Mouse (Mus musculus) hindbrain, embryonic 11.5 days (tissue): ENCODE data around the gene Nle1. TPM values are rescaled to one million over a fixed set of nuclear protein-coding genes. Genes with fewer than 3 reads are reported as not detected.
"Not testable (repeated sequence)": the region's sequence is repeated elsewhere in the genome, so short reads cannot be mapped to it uniquely, and the experiment has no call there.

Experiments
- ATAC-seq: fragments of 200-750 bp; cut with Nextera tagmentation; 2 replicates; pipeline ENCODE4 v1.8.0; 2017; ENCODE audit warnings: mild to moderate bottlenecking, moderate TSS enrichment, moderate library complexity; ENCODE audit not compliant: low FRiP score
- DNase-seq: peaks from one replicate; pipeline ENCODE4 v3.0.0-alpha.2; 2015; ENCODE audit warnings: low spot score
- H3K27ac ChIP-seq: fragments of 300-500 bp; sonication (generic); 2 replicates; pipeline ENCODE4 v1.5.1; 2014; ENCODE audit warnings: mild to moderate bottlenecking, low read depth, low read length
- H3K27me3 ChIP-seq: fragments of 300-500 bp; sonication (generic); 2 replicates; pipeline ENCODE4 v1.6.1; 2014; ENCODE audit warnings: mild to moderate bottlenecking, low read length, moderate library complexity, mixed read lengths; ENCODE audit not compliant: control insufficient read depth, insufficient read depth
- H3K36me3 ChIP-seq: fragments of 300-500 bp; sonication (generic); 2 replicates; pipeline ENCODE4 v1.6.1; 2014; ENCODE audit warnings: mild to moderate bottlenecking, low read length, moderate library complexity, mixed read lengths; ENCODE audit not compliant: control insufficient read depth, insufficient read depth
- H3K4me1 ChIP-seq: fragments of 300-500 bp; sonication (generic); replicated peaks from 2 replicates; pipeline ENCODE4 v1.6.1; 2014; ENCODE audit warnings: low read length, mixed read lengths; ENCODE audit not compliant: control insufficient read depth, insufficient read depth
- H3K4me2 ChIP-seq: fragments of 300-500 bp; sonication (generic); replicated peaks from 2 replicates; pipeline ENCODE4 v1.6.1; 2014; ENCODE audit warnings: mild to moderate bottlenecking, low read depth, low read length
- H3K4me3 ChIP-seq: fragments of 300-500 bp; sonication (generic); 2 replicates; pipeline ENCODE4 v1.5.1; 2014; ENCODE audit warnings: low read depth, low read length
- H3K9ac ChIP-seq: fragments of 300-500 bp; sonication (generic); 2 replicates; pipeline ENCODE4 v1.6.1; 2014; ENCODE audit warnings: low read depth, low read length
- H3K9me3 ChIP-seq: fragments of 300-500 bp; sonication (generic); 2 replicates; pipeline ENCODE4 v1.6.1; 2016; ENCODE audit warnings: low read length; ENCODE audit not compliant: control insufficient read depth
- WGBS: fragments of 180-500 bp; shearing (Covaris S2); extraction: QIAGEN DNeasy Blood & Tissue Kit; methylation state at CpG from one replicate; pipeline ENCODE4 v1.1.7; 2014; 5-methylcytosine and 5-hydroxymethylcytosine counted together
- polyA plus RNA-seq: library from polyadenylated mRNA; unstranded; fragments of >200 nt; fragmentation: Nextera tagmentation; extraction: Ambion mirVana; gene quantifications from 2 replicates; pipeline ENCODE4 v1.2.1, GENCODE M21; 2014

The Nle1 gene
- polyA plus RNA-seq, 1 experiment from 2014 or later, result 19.8 TPM

DNA sequence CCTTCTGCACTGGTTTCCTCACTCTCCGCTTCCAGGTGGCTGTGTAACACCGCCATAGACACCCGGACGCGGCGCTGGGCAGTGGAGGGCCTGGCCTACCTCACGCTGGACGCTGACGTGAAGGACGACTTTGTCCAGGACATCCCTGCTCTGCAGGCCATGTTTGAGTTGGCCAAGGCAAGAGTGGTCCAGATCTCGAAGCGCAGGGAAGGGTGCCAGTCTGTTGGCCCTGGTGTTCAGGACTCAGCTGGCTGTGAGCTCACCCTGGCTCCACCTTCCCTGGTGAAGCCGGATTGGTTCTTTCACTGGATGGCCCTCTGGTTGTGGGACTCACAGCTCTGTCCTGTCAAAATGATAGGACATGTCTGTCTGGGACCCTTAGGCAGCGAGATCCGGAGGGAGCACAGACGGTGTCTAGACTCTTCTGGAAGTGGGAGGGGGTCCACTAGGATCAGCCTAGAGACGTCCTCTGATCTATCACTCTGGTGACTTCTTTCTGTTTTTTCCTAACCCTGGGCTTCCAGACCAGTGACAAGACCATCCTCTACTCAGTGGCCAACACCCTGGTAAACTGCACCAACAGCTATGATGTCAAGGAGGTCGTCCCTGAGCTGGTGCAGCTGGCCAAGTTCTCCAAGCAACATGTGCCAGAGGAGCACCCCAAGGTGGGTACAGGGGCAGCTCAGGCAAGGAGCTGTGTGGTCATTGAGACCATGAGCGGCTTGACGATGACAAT, 20.9 kb upstream of the Nle1 start:
- 0 out of 2 replicates have a peak, but pooled peaks cover 2% of the 10 kb centered on the region for H3K4me1 ChIP-seq
- no peak overlapping the region for H3K27ac ChIP-seq
- H3K9ac ChIP-seq, result no peak overlapping the region
- no peaks in the 10 kb centered on the region for H3K36me3 ChIP-seq
- no peak overlapping the region for H3K4me2 ChIP-seq
- no peaks in the 10 kb centered on the region for H3K9me3 ChIP-seq
- 32% methylated on average over 20 of the region's 20 CpGs for WGBS
- DNase-seq (peak; percentile 16), ATAC-seq (no peak)
- H3K4me3 ChIP-seq, result no peak overlapping the region
- H3K27me3 ChIP-seq, result peaks cover 36% of the 10 kb centered on the region

DNA sequence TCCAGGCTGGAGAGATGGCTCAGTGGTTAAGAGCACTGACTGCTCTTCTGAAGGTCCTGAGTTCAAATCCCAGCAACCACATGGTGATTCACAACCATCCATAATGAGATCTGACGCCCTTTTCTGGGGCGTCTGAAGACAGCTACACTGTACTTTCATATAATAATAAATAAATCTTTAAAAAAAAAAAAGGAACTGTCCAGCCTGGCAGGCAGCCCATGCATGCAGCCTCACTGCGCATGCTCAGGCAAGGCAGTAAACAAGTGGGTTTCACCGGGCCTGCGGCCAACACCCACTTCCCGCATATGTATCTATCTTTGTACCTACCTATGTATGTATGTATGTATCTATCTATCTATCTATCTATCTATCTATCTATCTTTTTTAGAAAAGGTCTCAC, 15.7 kb upstream of the Nle1 start:
- not testable (repeated sequence) for H3K36me3 ChIP-seq, H3K27ac ChIP-seq, H3K27me3 ChIP-seq, H3K4me1 ChIP-seq, H3K4me2 ChIP-seq, DNase-seq, H3K9me3 ChIP-seq, H3K4me3 ChIP-seq, ATAC-seq, H3K9ac ChIP-seq
- 91% methylated on average over 6 of the region's 6 CpGs for WGBS

DNA sequence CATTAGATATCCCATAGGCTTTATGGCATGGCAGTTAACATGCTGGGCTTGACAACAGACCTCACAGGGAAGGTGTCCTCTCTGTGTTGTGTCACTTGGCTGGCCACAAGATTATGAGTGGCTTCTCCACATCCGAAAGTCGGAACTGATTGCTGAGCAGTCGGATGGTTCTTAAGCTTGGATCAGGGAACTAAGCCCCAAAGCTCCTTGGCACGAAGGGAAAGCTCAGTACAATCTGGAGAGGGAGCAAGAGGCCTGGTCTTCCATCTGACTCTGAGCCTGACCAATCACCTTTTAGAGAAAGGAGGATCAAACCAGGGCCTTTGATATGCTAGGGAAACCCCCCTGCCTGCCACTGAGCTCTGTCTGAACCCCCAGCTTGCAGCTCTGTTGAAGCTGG, 13.5 kb upstream of the Nle1 start:
- H3K4me2 ChIP-seq, result no peak overlapping the region

DNA sequence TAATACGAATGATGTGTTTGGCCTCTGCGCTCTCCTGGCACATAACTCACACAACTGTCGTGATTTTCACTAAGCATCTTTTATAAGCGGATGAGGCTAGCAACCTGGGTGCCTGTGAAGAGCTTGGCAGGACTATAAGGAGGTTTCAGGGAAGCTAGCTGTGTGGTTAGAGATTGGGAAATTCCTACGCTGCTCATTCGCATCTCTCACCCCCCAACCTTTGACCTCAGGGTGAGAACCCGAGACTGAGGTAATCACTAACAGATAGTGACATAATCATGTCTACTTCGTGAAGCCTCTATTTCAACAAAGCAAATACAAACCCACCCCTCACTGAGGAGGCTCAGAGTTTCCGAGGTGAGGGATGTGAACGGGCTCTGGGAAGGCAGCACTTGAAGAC, 12.6 kb upstream of the Nle1 start:
- Histone ChIP-seq H3K27ac (no peak overlapping the region), H3K4me3 (no peak overlapping the region), H3K9me3 (no peaks in the 10 kb centered on the region), H3K36me3 (no peaks in the 10 kb centered on the region), H3K4me2 (no peak overlapping the region), H3K4me1 (no peaks in the 10 kb centered on the region), H3K27me3 (no peaks in the 10 kb centered on the region), H3K9ac (no peak overlapping the region)
- ATAC-seq, result no peak
- no peak for DNase-seq
- WGBS, result 60% methylated on average over 10 of the region's 10 CpGs

More for the DNA sequence above, 13.5 kb upstream of the Nle1 start:
- Histone ChIP-seq H3K4me1 (no peaks in the 10 kb centered on the region), H3K36me3 (no peaks in the 10 kb centered on the region), H3K27me3 (no peaks in the 10 kb centered on the region), H3K27ac (no peak overlapping the region), H3K4me3 (no peak overlapping the region), H3K9ac (no peak overlapping the region), H3K9me3 (no peaks in the 10 kb centered on the region)
- ATAC-seq (no peak), DNase-seq (no peak)
- WGBS, result 66% methylated on average over 4 of the region's 4 CpGs

DNA sequence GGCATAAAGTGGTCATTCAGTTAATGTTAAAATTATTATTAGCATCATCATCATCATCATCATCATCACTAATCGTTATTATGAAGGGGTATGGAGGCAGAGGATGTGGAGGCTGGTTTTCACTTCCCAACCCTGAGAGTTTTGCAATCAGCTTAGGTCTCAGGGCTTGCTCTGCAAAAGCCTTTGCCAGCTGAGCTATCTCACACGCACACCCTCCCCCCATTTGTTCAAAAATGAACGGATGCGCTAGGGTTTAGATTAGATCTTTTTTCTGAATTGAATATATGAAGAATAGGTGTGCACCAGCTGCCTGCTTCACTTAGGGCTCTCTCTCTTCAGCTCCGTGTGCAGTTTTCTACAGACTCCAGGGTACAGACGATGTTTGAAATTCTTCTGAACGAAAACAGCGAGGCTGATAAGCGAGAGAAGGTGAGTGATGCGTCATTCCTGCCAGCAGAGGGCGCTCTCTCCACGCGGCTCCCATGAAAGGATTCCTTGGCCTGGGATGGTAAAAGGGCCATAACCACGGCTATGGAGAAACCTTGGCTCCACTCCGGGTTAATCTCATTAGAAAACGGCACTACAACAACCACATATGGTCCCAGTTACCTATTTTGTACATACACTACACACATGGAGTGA, 6.6 kb upstream of the Nle1 start:
- ATAC-seq (no peak), DNase-seq (peak; percentile 91)
- no peaks in the 10 kb centered on the region for H3K36me3 ChIP-seq
- H3K27ac ChIP-seq, result no peak overlapping the region
- H3K4me3 ChIP-seq, result 0 out of 2 replicates have a peak overlapping the region, but pooled peaks have one; percentile 6
- H3K9ac ChIP-seq, result no peak overlapping the region
- 11% methylated on average over 16 of the region's 16 CpGs for WGBS
- no peaks in the 10 kb centered on the region for H3K27me3 ChIP-seq
- no peaks in the 10 kb centered on the region for H3K9me3 ChIP-seq
- H3K4me2 ChIP-seq, result peak overlapping the region; percentile 31; the same call in 1 of the 2 replicates
- no peaks in the 10 kb centered on the region for H3K4me1 ChIP-seq

DNA sequence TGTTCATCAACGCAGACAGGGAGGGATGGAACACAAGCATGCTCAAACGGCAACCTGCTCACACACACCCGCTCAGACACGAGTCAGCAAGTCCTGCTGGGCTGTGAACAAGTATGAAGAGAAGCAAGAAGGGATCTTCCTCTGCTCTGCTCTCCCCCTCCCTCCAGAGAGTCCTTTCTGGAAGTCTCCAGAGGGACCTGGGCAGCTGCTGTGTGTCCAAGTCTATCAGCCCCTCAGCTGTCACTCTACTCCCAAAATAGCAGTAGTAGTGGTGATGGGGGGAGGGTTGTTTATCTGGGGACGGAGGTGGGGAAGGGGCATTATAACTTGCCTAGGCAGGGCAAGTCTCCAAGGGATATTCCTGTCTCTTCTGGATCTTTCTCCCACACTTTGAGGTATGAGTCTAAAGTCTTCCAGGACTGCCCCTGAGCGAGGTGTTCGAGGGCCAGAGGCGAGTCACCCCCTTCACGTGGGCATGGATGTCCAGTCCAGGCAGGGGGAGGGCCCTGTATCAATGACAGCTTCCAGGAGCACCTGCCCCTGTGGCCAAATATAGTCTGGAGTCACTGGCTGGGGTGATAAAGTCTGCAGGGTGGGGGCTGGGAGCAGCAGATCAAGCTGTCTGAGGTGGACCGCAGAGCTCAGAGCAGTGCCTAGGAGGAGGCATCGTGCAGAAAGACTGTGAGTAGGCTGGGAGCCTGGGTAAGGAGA, 2.6 kb upstream of the Nle1 start:
- WGBS, result 80% methylated on average over 11 of the region's 11 CpGs
- H3K4me1 ChIP-seq, result peaks cover 3% of the 10 kb centered on the region; the same call in 1 of the 2 replicates
- H3K9ac ChIP-seq, result no peak overlapping the region
- no peak overlapping the region for H3K4me3 ChIP-seq
- DNase-seq (no peak), ATAC-seq (no peak)
- no peaks in the 10 kb centered on the region for H3K27me3 ChIP-seq
- H3K27ac ChIP-seq, result no peak overlapping the region
- no peaks in the 10 kb centered on the region for H3K9me3 ChIP-seq
- H3K4me2 ChIP-seq, result no peak overlapping the region
- no peaks in the 10 kb centered on the region for H3K36me3 ChIP-seq

DNA sequence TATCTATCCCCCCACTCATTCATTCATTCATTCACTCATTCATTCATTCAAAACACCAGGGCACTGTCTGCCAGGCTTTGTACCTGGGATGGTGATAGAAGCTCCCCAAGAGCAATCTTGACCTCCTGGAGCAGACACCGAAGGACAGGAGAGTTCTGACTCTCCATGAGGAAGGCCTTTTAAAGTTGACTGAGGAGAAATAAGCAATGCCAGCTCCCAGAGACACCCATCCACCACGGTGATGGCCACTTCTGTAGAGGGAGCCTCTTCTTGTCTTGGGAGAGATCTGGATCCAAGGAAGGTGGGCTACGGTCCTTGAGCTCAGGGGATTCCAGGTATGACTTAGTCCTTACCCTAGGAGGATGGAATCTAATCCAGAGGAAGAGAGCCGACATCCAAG, 2.0 kb upstream of the Nle1 start, which contains the start of gene Unc45b:
Gene Unc45b, plus strand, starts transcription at position 301 of the 400 bp plus-strand sequence.
- DNase-seq (no peak), ATAC-seq (no peak)
- Histone ChIP-seq H3K9me3 (no peaks in the 10 kb centered on the region), H3K9ac (no peak within 1 kb of the TSS), H3K36me3 (no peaks in the 10 kb centered on the region), H3K27ac (no peak within 1 kb of the TSS), H3K4me2 (no peak within 1 kb of the TSS), H3K4me3 (no peak within 1 kb of the TSS), H3K27me3 (no peaks in the 10 kb centered on the region), H3K4me1 (peaks cover 3% of the 10 kb centered on the region; the same call in 1 of the 2 replicates)
- 90% methylated on average over 4 of the region's 4 CpGs for WGBS

DNA sequence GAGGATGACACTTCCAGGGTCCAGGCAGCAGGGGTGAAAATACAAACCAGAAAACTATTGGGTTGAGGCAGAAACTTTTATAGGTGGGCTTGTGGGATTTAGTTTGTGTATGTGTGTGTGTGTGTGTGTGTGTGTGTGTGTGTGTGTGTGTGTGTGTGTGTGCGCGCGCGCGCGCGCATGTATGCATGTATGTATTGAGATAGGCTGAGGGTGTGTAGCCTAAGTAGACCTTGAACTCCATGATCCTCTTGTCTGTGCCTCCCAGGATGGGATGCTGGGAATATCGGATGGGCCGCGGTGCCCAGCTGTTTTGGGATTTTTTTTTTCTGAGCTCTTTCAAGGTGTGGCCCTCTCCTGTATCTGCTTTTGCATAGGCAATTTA, 388 bp upstream of the Nle1 start:
- DNase-seq, result no peak
- Histone ChIP-seq H3K4me3 (peak overlapping the region; percentile 70), H3K27ac (no peak overlapping the region), H3K9ac (no peak overlapping the region), H3K4me1 (peaks cover 3% of the 10 kb centered on the region; the same call in 1 of the 2 replicates), H3K9me3 (no peaks in the 10 kb centered on the region), H3K4me2 (peak overlapping the region; percentile 79), H3K27me3 (no peaks in the 10 kb centered on the region), H3K36me3 (no peaks in the 10 kb centered on the region)
- 69% methylated on average over 9 of the region's 10 CpGs for WGBS
- ATAC-seq, result no peak
